Mouse (Mus musculus) ES-E14 (cell line): ENCODE measurements around the gene Fam20b. TPM values are rescaled to one million over a fixed set of nuclear protein-coding genes. Genes with fewer than 3 reads are reported as not detected.

ENCODE experiments used
- DNase-seq: peaks from one replicate; pipeline ENCODE4 v3.0.0-alpha.2; 2013; ENCODE audit warnings: low read depth, low spot score
- H3K27ac ChIP-seq: 2 replicates; pipeline ENCODE4 v1.5.1; 2012; ENCODE audit warnings: low read depth, mild to moderate bottlenecking, low read length, moderate library complexity, mixed read lengths; ENCODE audit not compliant: poor library complexity, insufficient read depth, severe bottlenecking
- H3K36me3 ChIP-seq: 2 replicates; pipeline ENCODE4 v1.6.1; 2012; ENCODE audit warnings: mild to moderate bottlenecking, low read length, moderate library complexity, mixed read lengths; ENCODE audit not compliant: control insufficient read depth, poor library complexity, insufficient read depth, severe bottlenecking
- H3K4me1 ChIP-seq, 2 experiments: fragments of 150-350 bp in 1 of 2; sonication (generic) in 1 of 2; 2 replicates each; pipeline ENCODE4 v1.6.1; 2012; ENCODE audit warnings: low read length in 2 of 2, mild to moderate bottlenecking in 1 of 2, mixed read lengths in 1 of 2; ENCODE audit not compliant: control insufficient read depth in 2 of 2, insufficient read depth in 2 of 2, poor library complexity in 1 of 2
- H3K4me3 ChIP-seq, 2 experiments: fragments of 150-350 bp in 1 of 2; sonication (generic) in 1 of 2; 2 replicates each; pipeline ENCODE4 v1.5.1; 2012; ENCODE audit warnings: low read length in 2 of 2, low read depth in 1 of 2, mild to moderate bottlenecking in 1 of 2, mixed read lengths in 1 of 2; ENCODE audit not compliant: insufficient read depth in 1 of 2, poor library complexity in 1 of 2, severe bottlenecking in 1 of 2
- H3K9ac ChIP-seq: 2 replicates; pipeline ENCODE4 v1.6.1; 2012; ENCODE audit warnings: low read depth, mild to moderate bottlenecking, low read length, mixed read lengths; ENCODE audit not compliant: poor library complexity, insufficient read depth, severe bottlenecking
- H3K9me3 ChIP-seq: fragments of 150-350 bp; sonication (generic); 2 replicates; pipeline ENCODE4 v1.6.1; 2012; ENCODE audit warnings: low read depth, mild to moderate bottlenecking, low read length; ENCODE audit not compliant: control insufficient read depth, insufficient read depth
- CHD2 ChIP-seq: IDR thresholded peaks from 2 replicates; pipeline ENCODE4 v1.6.1; 2014; ENCODE audit warnings: mild to moderate bottlenecking, low read depth, low read length, inconsistent platforms
- HCFC1 ChIP-seq: IDR thresholded peaks from 2 replicates; pipeline ENCODE4 v1.6.1; 2012; ENCODE audit warnings: low read length, inconsistent platforms, borderline replicate concordance; ENCODE audit not compliant: insufficient read depth
- MAFK ChIP-seq: IDR thresholded peaks from 2 replicates; pipeline ENCODE4 v1.6.1; 2014; ENCODE audit warnings: mild to moderate bottlenecking, low read depth, low read length, inconsistent platforms; ENCODE audit not compliant: insufficient read depth
- ZC3H11A ChIP-seq: IDR thresholded peaks from 2 replicates; pipeline ENCODE4 v1.6.1; 2012; ENCODE audit warnings: low read depth, mild to moderate bottlenecking, inconsistent platforms, low read length, borderline replicate concordance
- ZNF384 ChIP-seq: IDR thresholded peaks from 2 replicates; pipeline ENCODE4 v1.6.1; 2012; ENCODE audit warnings: low read depth, low read length, inconsistent platforms
- in situ Hi-C, 2 experiments: fragments of 600-800 bp; cut with MboI; formaldehyde crosslinking; loops; one replicate each; pipeline ENCODE4 v1.15.1; 2025; ENCODE audit warnings: low sequenced_read_pairs in 2 of 2, inconsistent platforms in 1 of 2; ENCODE audit not compliant: unreplicated experiment in 2 of 2
- total RNA-seq: library from RNA; depleted of rRNA; stranded (reverse); fragments of 300-350 nt; gene quantifications from 2 replicates; pipeline ENCODE4 v1.2.3, GENCODE M21; 2012; rRNA removed

Gene Fam20b
- total RNA-seq, 1 experiment, result 22.2 TPM

DNA sequence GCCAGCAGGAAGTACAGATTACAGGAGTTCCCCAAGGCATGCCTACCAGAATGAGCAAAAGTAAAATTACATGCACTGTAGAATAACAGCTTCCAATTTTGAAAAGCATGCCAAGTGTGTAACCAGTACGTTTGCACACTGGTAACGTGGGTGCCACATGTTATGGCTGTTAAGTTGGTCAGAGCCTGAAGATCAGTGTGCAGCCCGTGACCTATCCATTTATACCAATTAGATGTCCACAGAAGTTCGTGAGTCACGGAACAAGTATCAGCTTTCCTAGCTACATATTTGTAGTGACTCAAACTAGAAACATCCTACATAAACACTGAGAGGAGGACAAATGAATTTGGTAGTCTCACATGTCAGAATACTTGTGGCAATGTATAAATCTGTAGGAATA lies 79.4 kb downstream of the Fam20b start:
- no peak overlapping the region for H3K4me3 ChIP-seq
- H3K4me1 ChIP-seq, result peaks cover 0 to 8% of the 10 kb centered on the region in 2 experiments; a peak in 1 of 4 replicates
- no peaks in the 10 kb centered on the region for H3K9me3 ChIP-seq
- in situ Hi-C loops, result no loop called here
- peaks cover 36% of the 10 kb centered on the region for H3K36me3 ChIP-seq
- DNase-seq, result no peak
- no peak overlapping the region for H3K9ac ChIP-seq
- TF ChIP-seq MAFK (no peak), CHD2 (no peak), HCFC1 (no peak), ZNF384 (no peak), ZC3H11A (no peak)
- no peak overlapping the region for H3K27ac ChIP-seq

DNA sequence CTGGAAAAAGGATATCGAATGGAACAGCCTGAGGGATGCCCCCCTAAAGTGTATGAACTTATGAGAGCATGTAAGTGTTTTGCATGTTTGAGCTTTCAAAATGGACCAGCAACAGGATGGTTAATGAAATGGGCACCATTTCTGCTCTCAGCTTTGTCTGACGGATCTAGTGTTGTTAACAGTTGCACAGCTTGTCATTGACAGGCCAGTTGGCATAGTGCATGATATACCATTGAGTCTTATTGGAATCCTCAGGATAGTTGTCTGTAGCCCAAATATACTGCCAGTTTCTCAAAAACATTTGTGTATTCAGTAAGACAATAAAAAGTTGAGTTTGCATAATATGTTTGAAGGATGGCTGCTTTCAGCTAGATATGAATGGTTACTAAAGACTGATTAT lies 83.7 kb downstream of the Fam20b start:
- Histone ChIP-seq H3K27ac (no peak overlapping the region), H3K9me3 (no peaks in the 10 kb centered on the region), H3K9ac (no peak overlapping the region), H3K4me3 (no peak overlapping the region), H3K36me3 (peaks cover 24% of the 10 kb centered on the region), H3K4me1 (no peaks in the 10 kb centered on the region)
- DNase-seq, result no peak
- in situ Hi-C loops, result no loop called here
- TF ChIP-seq ZNF384 (no peak), MAFK (no peak), ZC3H11A (no peak), HCFC1 (no peak), CHD2 (no peak)

DNA sequence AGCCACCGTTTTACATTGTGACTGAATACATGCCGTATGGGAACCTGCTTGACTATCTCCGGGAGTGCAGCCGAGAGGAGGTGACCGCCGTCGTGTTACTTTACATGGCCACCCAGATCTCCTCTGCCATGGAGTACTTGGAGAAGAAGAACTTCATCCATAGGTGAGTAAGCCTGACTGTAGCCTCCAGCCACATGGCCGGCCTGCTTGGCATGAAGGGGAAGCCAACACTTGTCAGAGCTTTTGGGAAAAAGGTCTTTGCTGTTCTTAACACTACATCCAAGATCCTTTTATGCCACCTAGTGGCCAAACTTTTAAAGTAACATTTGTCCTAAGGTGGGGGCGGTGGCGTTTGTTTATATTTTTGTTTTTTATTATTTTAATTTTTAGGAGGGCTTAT lies 85.8 kb downstream of the Fam20b start:
- Histone ChIP-seq H3K9ac (no peak overlapping the region), H3K4me3 (no peak overlapping the region), H3K36me3 (peaks cover 27% of the 10 kb centered on the region), H3K27ac (no peak overlapping the region), H3K9me3 (no peaks in the 10 kb centered on the region), H3K4me1 (no peaks in the 10 kb centered on the region)
- in situ Hi-C loops, result no loop called here
- TF ChIP-seq ZNF384 (no peak), HCFC1 (no peak), MAFK (no peak), CHD2 (no peak), ZC3H11A (peak; percentile 36; the same call in 1 of the 2 replicates)
- no peak for DNase-seq

DNA sequence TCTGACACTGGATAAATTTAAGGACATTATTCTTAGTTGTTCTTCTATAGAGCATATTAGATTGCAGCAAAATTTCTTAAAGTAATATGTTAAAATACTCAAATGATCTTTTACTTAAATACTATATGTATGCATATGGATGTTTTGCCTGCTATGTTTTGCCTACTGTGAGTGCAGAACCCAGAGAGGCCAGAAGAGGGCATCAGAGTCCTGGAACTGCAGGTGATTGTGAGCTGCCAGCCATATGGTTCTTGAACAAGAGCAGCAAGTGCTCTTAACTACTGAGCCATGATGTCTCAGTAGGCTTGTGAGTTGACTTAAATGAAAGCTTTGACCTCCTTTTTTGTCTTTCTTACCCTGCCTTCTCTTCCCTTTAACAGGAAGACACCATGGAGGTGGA lies 87.9 kb downstream of the Fam20b start:
- H3K4me1 ChIP-seq, result no peaks in the 10 kb centered on the region
- no peaks in the 10 kb centered on the region for H3K9me3 ChIP-seq
- no peak overlapping the region for H3K27ac ChIP-seq
- in situ Hi-C loops, result no loop called here
- no peak overlapping the region for H3K4me3 ChIP-seq
- H3K9ac ChIP-seq, result no peak overlapping the region
- no peak for TF ChIP-seq HCFC1
- no peak for TF ChIP-seq ZC3H11A
- no peak for TF ChIP-seq MAFK
- TF ChIP-seq ZNF384, result no peak
- TF ChIP-seq CHD2, result no peak
- H3K36me3 ChIP-seq, result peaks cover 25% of the 10 kb centered on the region
- DNase-seq, result no peak

DNA sequence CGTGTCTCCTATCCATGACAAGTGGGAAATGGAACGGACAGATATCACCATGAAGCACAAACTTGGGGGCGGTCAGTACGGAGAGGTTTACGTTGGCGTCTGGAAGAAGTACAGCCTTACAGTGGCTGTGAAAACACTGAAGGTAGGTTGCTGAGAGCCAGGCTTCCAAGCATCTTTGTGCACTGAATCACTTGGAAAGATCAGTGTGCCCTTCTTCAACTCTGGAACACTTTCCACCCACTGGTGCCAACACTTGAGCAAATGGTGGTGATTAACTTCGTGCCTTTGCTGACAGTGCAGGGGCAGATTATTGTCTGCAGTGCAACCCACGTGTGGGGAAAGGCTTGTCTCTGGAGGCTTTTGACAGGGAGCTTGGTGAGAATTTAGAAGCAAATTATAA lies 88.9 kb downstream of the Fam20b start:
- TF ChIP-seq ZNF384 (no peak), ZC3H11A (no peak), HCFC1 (no peak), MAFK (no peak), CHD2 (no peak)
- H3K4me1 ChIP-seq, result no peaks in the 10 kb centered on the region
- no peak overlapping the region for H3K4me3 ChIP-seq
- no peak for DNase-seq
- no peaks in the 10 kb centered on the region for H3K9me3 ChIP-seq
- no peak overlapping the region for H3K27ac ChIP-seq
- in situ Hi-C loops, result no loop called here
- peaks cover 25% of the 10 kb centered on the region for H3K36me3 ChIP-seq
- no peak overlapping the region for H3K9ac ChIP-seq

Other genes starting within 250 kb of the Fam20b start
- gene Soat1, start 244.8 kb downstream of the Fam20b start, total RNA-seq, result 62.4 and 73.9 TPM in 2 replicates
- gene Gm10031, start 195.1 kb downstream of the Fam20b start, total RNA-seq, result 19.4 and 20.3 TPM in 2 replicates
- 41.1 and 42.3 TPM in 2 replicates for gene Abl2, start 160.3 kb downstream of the Fam20b start, total RNA-seq
- 17.2 and 38.2 TPM in 2 replicates for gene Tor3a, start 44.7 kb downstream of the Fam20b start, total RNA-seq
- gene Angptl1, start 119.5 kb upstream of the Fam20b start, total RNA-seq, result 0.13 and 0.53 TPM in 2 replicates
- 40.6 and 58.2 TPM in 2 replicates for gene Ralgps2, start 220.5 kb upstream of the Fam20b start, total RNA-seq